Mouse (Mus musculus) hindbrain, embryonic 13.5 days (tissue): ENCODE results near the gene Vmn2r8. TPM values are rescaled to one million over a fixed set of nuclear protein-coding genes. Genes with fewer than 3 reads are reported as not detected.

Experiments
- ATAC-seq: fragments of 200-750 bp; cut with Nextera tagmentation; 2 replicates; pipeline ENCODE4 v1.8.0; 2017; ENCODE audit warnings: moderate TSS enrichment; ENCODE audit not compliant: low FRiP score
- H3K27ac ChIP-seq: fragments of 300-500 bp; sonication (generic); 2 replicates; pipeline ENCODE4 v1.5.1; 2015; ENCODE audit warnings: inconsistent platforms, mild to moderate bottlenecking, moderate library complexity
- H3K27me3 ChIP-seq: fragments of 300-500 bp; sonication (generic); 2 replicates; pipeline ENCODE4 v1.6.1; 2015; ENCODE audit warnings: mild to moderate bottlenecking, inconsistent platforms
- H3K36me3 ChIP-seq: fragments of 300-500 bp; sonication (generic); 2 replicates; pipeline ENCODE4 v1.6.1; 2015; ENCODE audit warnings: mild to moderate bottlenecking, inconsistent platforms
- H3K4me1 ChIP-seq: fragments of 300-500 bp; sonication (generic); replicated peaks from 2 replicates; pipeline ENCODE4 v1.6.1; 2015; ENCODE audit warnings: inconsistent platforms
- H3K4me2 ChIP-seq: fragments of 300-500 bp; sonication (generic); 2 replicates; pipeline ENCODE4 v1.6.1; 2015; ENCODE audit warnings: inconsistent platforms, mild to moderate bottlenecking, moderate library complexity
- H3K4me3 ChIP-seq: fragments of 300-500 bp; sonication (generic); 2 replicates; pipeline ENCODE4 v1.5.1; 2015; ENCODE audit warnings: mild to moderate bottlenecking, inconsistent platforms
- H3K9ac ChIP-seq: fragments of 300-500 bp; sonication (generic); 2 replicates; pipeline ENCODE4 v1.6.1; 2015; ENCODE audit warnings: mild to moderate bottlenecking, inconsistent platforms
- H3K9me3 ChIP-seq: fragments of 300-500 bp; sonication (generic); 2 replicates; pipeline ENCODE4 v1.6.1; 2016; ENCODE audit warnings: inconsistent platforms
- WGBS: fragments of 180-500 bp; shearing (Covaris S2); methylation state at CpG from one replicate; pipeline ENCODE4 v1.1.7; 2015; 5-methylcytosine and 5-hydroxymethylcytosine counted together
- polyA plus RNA-seq: library from polyadenylated mRNA; unstranded; fragments of >200 nt; fragmentation: Nextera tagmentation; extraction: Ambion mirVana; gene quantifications from 2 replicates; pipeline ENCODE4 v1.2.1, GENCODE M21; 2015

Vmn2r8 gene
- polyA plus RNA-seq, 1 experiment from 2014 or later: not detected

DNA sequence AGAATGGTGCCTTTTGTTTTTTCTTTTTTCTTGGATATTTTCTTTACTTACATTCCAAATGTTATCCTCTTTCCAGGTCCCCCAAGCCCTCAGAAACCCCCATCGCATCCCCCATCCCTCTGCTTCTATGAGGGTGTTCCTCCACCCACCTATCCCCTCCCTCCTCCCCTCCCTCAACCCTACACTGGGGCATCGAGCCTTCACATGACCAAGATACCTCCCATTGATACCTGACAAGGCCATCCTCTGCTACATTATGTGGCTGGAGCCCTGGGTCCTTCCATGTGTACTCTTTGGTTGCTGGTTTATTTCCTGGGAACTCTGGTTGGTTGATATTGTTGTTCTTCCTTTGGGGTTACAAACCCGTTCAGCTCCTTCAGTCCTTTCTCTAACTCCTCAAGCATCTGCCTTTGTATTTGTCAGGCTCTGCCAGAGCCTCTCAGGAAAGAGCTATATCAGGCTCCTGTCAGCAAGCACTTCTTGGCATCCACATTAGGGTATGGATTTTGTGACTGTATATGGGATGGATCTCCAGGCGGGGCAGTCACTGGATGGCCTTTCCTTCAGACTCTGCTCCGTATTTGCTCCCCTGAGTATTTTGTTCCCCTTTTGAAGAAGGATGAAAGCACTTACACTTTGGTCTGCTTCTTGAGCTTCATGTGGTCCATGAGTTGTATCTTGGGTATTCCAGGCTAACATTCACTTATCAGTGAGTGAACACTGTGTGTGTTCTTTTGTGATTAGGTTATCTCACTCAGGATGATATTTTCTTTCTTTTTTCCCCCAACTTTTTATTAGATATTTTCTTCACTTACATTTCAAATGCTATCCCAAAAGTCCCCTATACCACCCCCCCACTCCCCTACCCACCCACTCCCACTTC lies 58.1 kb downstream of the Vmn2r8 start:
- Histone ChIP-seq H3K27me3 (no peaks in the 10 kb centered on the region), H3K9ac (no peak overlapping the region), H3K27ac (no peak overlapping the region), H3K4me1 (no peaks in the 10 kb centered on the region), H3K4me3 (no peak overlapping the region), H3K36me3 (no peaks in the 10 kb centered on the region), H3K9me3 (no peaks in the 10 kb centered on the region), H3K4me2 (no peak overlapping the region)
- no peak for ATAC-seq
- WGBS: 87% methylated on average over 5 of the region's 5 CpGs

DNA sequence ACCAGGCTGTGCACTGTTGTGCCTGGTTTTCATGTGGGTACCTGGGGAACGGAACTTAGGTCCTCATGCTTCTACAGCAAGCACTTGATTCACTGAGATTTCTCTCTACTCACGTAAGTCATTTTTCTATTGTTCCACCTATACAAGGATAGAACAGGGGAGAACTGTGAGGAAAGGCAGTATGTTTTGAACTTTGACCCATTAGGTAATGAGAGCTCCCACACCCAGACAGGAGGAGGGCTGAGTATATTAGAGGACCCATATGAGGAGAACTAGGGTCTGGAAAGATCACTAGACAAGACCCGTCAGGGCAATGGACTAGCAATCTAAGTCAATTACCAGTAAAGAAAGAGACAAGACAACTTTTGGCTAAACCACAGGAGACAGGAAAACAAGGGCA lies 64.0 kb downstream of the Vmn2r8 start:
- Histone ChIP-seq H3K27me3 (no peaks in the 10 kb centered on the region), H3K4me3 (no peak overlapping the region), H3K9ac (no peak overlapping the region), H3K36me3 (no peaks in the 10 kb centered on the region), H3K27ac (no peak overlapping the region), H3K4me1 (no peaks in the 10 kb centered on the region), H3K9me3 (no peaks in the 10 kb centered on the region), H3K4me2 (no peak overlapping the region)
- 78% methylated on average over 3 of the region's 3 CpGs for WGBS
- no peak for ATAC-seq

DNA sequence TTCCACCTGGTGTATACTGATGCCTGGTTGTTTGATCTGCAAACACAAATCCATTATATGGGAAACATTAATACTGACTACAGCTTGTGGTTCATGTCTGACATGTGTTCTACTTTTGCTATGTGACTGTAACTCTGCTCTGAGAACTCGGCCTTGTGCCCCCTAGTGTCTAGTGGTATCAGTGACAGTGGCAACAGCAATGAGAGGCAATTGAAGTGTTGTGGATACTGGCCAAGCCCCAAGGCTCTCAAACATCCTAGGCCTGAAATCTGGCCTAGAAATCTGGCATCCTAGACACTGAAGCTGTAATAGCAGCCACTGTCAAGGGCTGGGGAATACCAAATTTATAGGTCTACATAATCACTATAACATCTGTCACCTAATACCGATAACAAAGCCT lies 64.8 kb downstream of the Vmn2r8 start:
- no peak overlapping the region for H3K4me3 ChIP-seq
- no peak overlapping the region for H3K27ac ChIP-seq
- H3K27me3 ChIP-seq: no peaks in the 10 kb centered on the region
- H3K4me2 ChIP-seq: no peak overlapping the region
- no peaks in the 10 kb centered on the region for H3K4me1 ChIP-seq
- H3K9me3 ChIP-seq: no peaks in the 10 kb centered on the region
- H3K36me3 ChIP-seq: no peaks in the 10 kb centered on the region
- no peak overlapping the region for H3K9ac ChIP-seq
- WGBS: 74% methylated on average over 2 of the region's 2 CpGs
- no peak for ATAC-seq

DNA sequence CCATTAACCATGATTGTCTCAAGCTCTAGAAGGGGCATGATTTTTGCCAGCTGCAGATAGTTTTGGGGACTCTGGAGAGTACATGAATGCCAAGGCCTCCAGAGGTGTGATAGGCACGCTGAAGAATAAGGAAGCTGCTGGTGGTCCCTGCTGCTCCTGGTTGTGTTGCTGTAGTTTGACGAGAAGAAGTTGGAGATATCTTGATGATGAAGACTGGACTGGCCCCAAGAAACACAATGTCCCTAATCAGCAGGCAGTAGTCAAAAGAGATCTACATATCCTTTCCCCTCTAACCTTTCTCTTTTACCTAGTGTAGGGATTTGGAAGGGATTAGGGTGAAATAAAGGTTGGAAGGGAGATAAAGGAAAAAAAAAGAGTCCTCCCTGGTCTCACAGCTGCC lies 66.1 kb downstream of the Vmn2r8 start:
- Histone ChIP-seq H3K9ac (no peak overlapping the region), H3K9me3 (no peaks in the 10 kb centered on the region), H3K4me1 (no peaks in the 10 kb centered on the region), H3K27me3 (no peaks in the 10 kb centered on the region), H3K27ac (no peak overlapping the region), H3K4me3 (no peak overlapping the region), H3K4me2 (no peak overlapping the region), H3K36me3 (no peaks in the 10 kb centered on the region)
- ATAC-seq: no peak
- 73% methylated on average over 2 of the region's 2 CpGs for WGBS

DNA sequence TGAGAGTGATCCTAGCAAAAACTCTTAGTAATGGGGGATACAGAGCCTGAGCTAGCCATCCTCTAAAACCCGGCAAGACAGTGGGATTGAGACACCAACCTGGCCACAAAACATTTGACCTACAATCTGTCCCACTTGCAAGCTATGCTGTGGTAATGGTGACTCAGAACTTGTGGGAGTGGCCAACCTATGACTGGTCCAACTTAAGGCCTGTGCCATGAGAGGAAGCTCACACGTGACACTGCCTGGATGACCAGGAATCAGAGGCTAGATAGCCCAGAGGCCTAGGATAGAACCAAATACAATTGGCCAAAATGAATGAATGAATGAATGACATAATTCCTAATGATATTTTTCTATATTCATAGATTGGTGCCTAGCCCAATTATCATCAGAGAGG lies 66.8 kb downstream of the Vmn2r8 start:
- no peak for ATAC-seq
- no peaks in the 10 kb centered on the region for H3K36me3 ChIP-seq

More for the DNA sequence above, 66.8 kb downstream of the Vmn2r8 start:
- Histone ChIP-seq H3K9me3 (no peaks in the 10 kb centered on the region), H3K9ac (no peak overlapping the region), H3K27me3 (no peaks in the 10 kb centered on the region), H3K4me3 (no peak overlapping the region), H3K4me2 (no peak overlapping the region), H3K4me1 (no peaks in the 10 kb centered on the region), H3K27ac (no peak overlapping the region)
- WGBS: 79% methylated on average over 2 of the region's 2 CpGs

Other genes with a start within 250 kb of the Vmn2r8 start
- 48.8 and 49.1 TPM in 2 replicates for gene Gak, start 179.1 kb downstream of the Vmn2r8 start, polyA plus RNA-seq
- gene Tmem175, start 179.1 kb downstream of the Vmn2r8 start, polyA plus RNA-seq: 23.9 and 26.4 TPM in 2 replicates
- 9.8 and 12.3 TPM in 2 replicates for gene Idua, start 148.5 kb downstream of the Vmn2r8 start, polyA plus RNA-seq
- 23.8 and 27.2 TPM in 2 replicates for gene Dgkq, start 139.2 kb downstream of the Vmn2r8 start, polyA plus RNA-seq
- 2.0 and 2.7 TPM in 2 replicates for gene Slc26a1, start 133.3 kb downstream of the Vmn2r8 start, polyA plus RNA-seq
- 4.7 and 5.8 TPM in 2 replicates for gene Fgfrl1, start 116.5 kb downstream of the Vmn2r8 start, polyA plus RNA-seq
- gene Rnf212, start 33.9 kb downstream of the Vmn2r8 start, polyA plus RNA-seq: not detected in 2 replicates
- not detected in 2 replicates for gene Tmed11, start 13.5 kb downstream of the Vmn2r8 start, polyA plus RNA-seq
- not detected in 2 replicates for gene Vmn2r9, start 43.8 kb upstream of the Vmn2r8 start, polyA plus RNA-seq
- not detected in 2 replicates for gene Vmn2r10, start 197.7 kb upstream of the Vmn2r8 start, polyA plus RNA-seq